Mouse (Mus musculus) forebrain, embryonic 15.5 days (tissue): ENCODE data around the gene Mogs. TPM values are rescaled to one million over a fixed set of nuclear protein-coding genes. Genes with fewer than 3 reads are reported as not detected.

Source experiments
- ATAC-seq: fragments of 200-750 bp; cut with Nextera tagmentation; replicated peaks from 2 replicates; pipeline ENCODE4 v1.8.0; 2017; ENCODE audit warnings: mild to moderate bottlenecking, moderate TSS enrichment, moderate library complexity
- H3K27ac ChIP-seq: fragments of 300-500 bp; sonication (generic); replicated peaks from 2 replicates; pipeline ENCODE4 v1.5.1; 2015; ENCODE audit warnings: mild to moderate bottlenecking, inconsistent platforms
- H3K27me3 ChIP-seq: fragments of 300-500 bp; sonication (generic); 2 replicates; pipeline ENCODE4 v1.6.1; 2015; ENCODE audit warnings: inconsistent platforms
- H3K36me3 ChIP-seq: fragments of 300-500 bp; sonication (generic); 2 replicates; pipeline ENCODE4 v1.6.1; 2015; ENCODE audit warnings: mild to moderate bottlenecking, inconsistent platforms
- H3K4me1 ChIP-seq: fragments of 300-500 bp; sonication (generic); 2 replicates; pipeline ENCODE4 v1.6.1; 2015; ENCODE audit warnings: inconsistent platforms
- H3K4me2 ChIP-seq: fragments of 300-500 bp; sonication (generic); replicated peaks from 2 replicates; pipeline ENCODE4 v1.6.1; 2015; ENCODE audit warnings: mild to moderate bottlenecking, inconsistent platforms
- H3K4me3 ChIP-seq: fragments of 300-500 bp; sonication (generic); 2 replicates; pipeline ENCODE4 v1.5.1; 2015; ENCODE audit warnings: mild to moderate bottlenecking, inconsistent platforms
- H3K9ac ChIP-seq: fragments of 300-500 bp; sonication (generic); replicated peaks from 2 replicates; pipeline ENCODE4 v1.6.1; 2015; ENCODE audit warnings: mild to moderate bottlenecking, inconsistent platforms
- H3K9me3 ChIP-seq: fragments of 300-500 bp; sonication (generic); 2 replicates; pipeline ENCODE4 v1.6.1; 2016; ENCODE audit warnings: inconsistent platforms
- whole genome bisulfite sequencing: fragments of 180-500 bp; shearing (Covaris S2); methylation state at CpG from one replicate; pipeline ENCODE4 v1.1.7; 2015; ENCODE audit warnings: mixed read lengths; 5-methylcytosine and 5-hydroxymethylcytosine counted together
- polyA plus RNA-seq: library from polyadenylated mRNA; unstranded; fragments of >200 nt; fragmentation: Nextera tagmentation; extraction: Ambion mirVana; gene quantifications from 2 replicates; pipeline ENCODE4 v1.2.1, GENCODE M21; 2015

Gene Mogs
- polyA plus RNA-seq, 1 experiment from 2014 or later: 26.7 TPM

- peak; percentile 76 for ATAC-seq
- Histone ChIP-seq H3K27me3 (peaks cover 3% of the 10 kb centered on the region; the same call in 1 of the 2 replicates), H3K9ac (peak overlapping the region; percentile 84), H3K4me2 (peak overlapping the region; percentile 100), H3K36me3 (no peaks in the 10 kb centered on the region), H3K4me1 (peaks cover 26% of the 10 kb centered on the region), H3K27ac (peak overlapping the region; percentile 82), H3K4me3 (peak overlapping the region; percentile 84), H3K9me3 (no peaks in the 10 kb centered on the region)
- WGBS: under 1% methylated on average over 74 of the region's 74 CpGs
Observed at GRCm38 (mm10) chr6:83101688-83102556, 13.4 kb upstream of the Mogs start.

DNA sequence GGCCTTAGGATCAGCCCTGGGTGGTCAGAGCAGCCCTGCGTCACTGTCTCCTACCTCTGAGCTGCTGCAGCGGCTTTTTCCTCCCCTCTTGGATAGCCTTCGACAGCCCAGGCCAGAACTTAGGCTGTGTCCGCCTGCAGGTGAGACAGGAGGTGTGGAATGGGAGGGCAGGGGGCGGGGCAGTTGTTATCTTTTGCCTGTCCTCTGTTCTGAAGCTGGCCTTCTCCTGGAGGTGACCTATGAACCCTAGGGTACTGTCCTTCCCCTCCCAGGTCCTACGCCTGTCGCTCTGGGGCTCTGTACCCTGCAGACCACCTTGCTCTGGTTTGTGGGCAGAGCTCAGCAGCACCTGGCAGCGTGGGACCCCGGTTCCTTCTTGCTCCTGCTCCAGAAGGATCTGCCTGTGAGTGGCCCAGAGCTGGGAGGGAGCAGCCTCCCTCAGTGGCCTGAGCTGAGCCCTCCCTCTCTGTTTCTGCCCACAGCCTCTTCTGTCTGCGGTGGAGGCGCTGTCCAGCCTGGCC, 12.1 kb upstream of the Mogs start:
- H3K36me3 ChIP-seq: no peaks in the 10 kb centered on the region
- 49% methylated on average over 11 of the region's 11 CpGs for WGBS

DNA sequence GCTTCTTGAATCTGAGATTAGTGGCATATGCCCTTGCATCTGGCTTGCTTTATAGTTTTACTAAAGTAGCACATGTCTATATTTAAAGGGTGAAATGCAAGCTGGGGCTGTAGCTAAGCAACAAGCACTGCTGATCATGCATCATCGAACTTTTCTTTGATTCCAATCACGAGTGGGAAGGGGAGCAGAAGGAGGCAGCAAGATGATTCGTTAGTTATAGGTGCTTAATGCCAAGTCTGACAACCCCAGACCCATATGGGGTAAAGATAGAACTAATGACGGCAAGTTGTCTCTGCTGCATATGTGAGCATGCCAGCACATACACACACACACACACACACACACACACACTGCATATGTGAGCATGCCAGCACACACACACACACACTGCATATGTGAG, 11.1 kb upstream of the Mogs start:
- WGBS: 40% methylated on average over 4 of the region's 4 CpGs

More for the DNA sequence above, 12.1 kb upstream of the Mogs start:
- H3K27ac ChIP-seq: 0 out of 2 replicates have a peak overlapping the region, but pooled peaks have one; percentile 0
- peak overlapping the region; percentile 84; the same call in 1 of the 2 replicates for H3K4me3 ChIP-seq
- peak overlapping the region; percentile 84; the same call in 1 of the 2 replicates for H3K9ac ChIP-seq
- no peaks in the 10 kb centered on the region for H3K27me3 ChIP-seq
- peak overlapping the region; percentile 100 for H3K4me2 ChIP-seq
- peaks cover 32% of the 10 kb centered on the region for H3K4me1 ChIP-seq
- no peak for ATAC-seq
- H3K9me3 ChIP-seq: no peaks in the 10 kb centered on the region

DNA sequence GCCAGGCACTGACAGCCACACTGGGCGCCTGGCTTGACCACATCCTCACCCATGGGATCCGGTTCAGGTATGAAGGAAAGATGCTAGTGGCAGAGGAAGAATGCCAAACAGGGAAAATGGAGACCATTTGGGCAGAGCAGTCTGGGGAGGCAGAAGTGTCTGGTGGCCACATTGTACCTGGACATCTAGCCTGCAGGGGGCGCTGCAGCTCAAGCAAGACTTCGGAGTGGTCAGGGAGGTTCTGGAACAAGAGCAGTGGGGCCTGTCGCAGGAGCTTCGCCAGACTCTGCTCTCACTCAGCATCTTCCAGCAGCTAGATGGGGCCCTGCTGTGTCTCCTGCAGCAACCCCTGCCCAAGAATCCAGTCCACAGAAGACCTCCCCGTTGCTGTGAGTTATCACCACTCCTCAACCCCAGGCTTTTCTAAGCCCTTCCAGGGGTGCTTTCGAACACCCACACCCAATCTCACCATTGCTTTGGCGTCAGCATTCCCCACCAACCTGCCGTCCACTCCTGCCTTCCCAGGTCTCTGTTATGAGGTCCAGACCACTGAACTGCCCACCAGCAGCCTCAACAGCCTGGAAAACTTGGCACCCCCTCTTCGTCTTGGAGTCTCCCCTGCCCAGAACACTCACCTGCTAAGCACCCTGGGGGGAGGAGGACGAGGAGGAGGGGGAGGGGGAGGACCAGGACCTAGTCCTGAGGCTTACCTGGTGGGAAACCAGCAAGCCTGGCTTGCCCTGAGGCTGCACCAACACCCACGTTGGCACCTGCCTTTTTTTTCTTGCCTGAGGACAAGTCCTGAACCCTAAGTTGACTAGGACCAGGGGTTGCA, 7.5 kb upstream of the Mogs start:
- no peak for ATAC-seq
- 35% methylated on average over 13 of the region's 13 CpGs for WGBS
- peaks cover 31% of the 10 kb centered on the region for H3K4me1 ChIP-seq

More for the DNA sequence above, 11.1 kb upstream of the Mogs start:
- no peak overlapping the region for H3K4me3 ChIP-seq
- H3K36me3 ChIP-seq: no peaks in the 10 kb centered on the region
- H3K27me3 ChIP-seq: no peaks in the 10 kb centered on the region
- H3K9ac ChIP-seq: no peak overlapping the region
- peaks cover 37% of the 10 kb centered on the region for H3K4me1 ChIP-seq
- no peak overlapping the region for H3K27ac ChIP-seq
- no peaks in the 10 kb centered on the region for H3K9me3 ChIP-seq
- no peak overlapping the region for H3K4me2 ChIP-seq
- peak; percentile 38 for ATAC-seq

GRCm38 (mm10) chr6:83108762-83109668, 6.3 kb upstream of the Mogs start, which contains the start of gene Mrpl53:
Gene Mrpl53 (plus strand): TSS chr6:83109040.
- Histone ChIP-seq H3K4me3 (peak within 1 kb of the TSS; percentile 87), H3K4me1 (peaks cover 22% of the 10 kb centered on the region), H3K9ac (peak within 1 kb of the TSS; percentile 89), H3K9me3 (no peaks in the 10 kb centered on the region), H3K4me2 (peak within 1 kb of the TSS; percentile 83), H3K27me3 (no peaks in the 10 kb centered on the region), H3K27ac (peak within 1 kb of the TSS; percentile 80), H3K36me3 (peaks cover 4% of the 10 kb centered on the region; the same call in 1 of the 2 replicates)
- under 1% methylated on average over 76 of the region's 76 CpGs for whole genome bisulfite sequencing
- peak; percentile 83 for ATAC-seq

More for the DNA sequence above, 7.5 kb upstream of the Mogs start:
- Histone ChIP-seq H3K4me3 (peak overlapping the region; percentile 87), H3K27me3 (no peaks in the 10 kb centered on the region), H3K9ac (no peak overlapping the region), H3K4me2 (peak overlapping the region; percentile 83), H3K36me3 (peaks cover 4% of the 10 kb centered on the region; the same call in 1 of the 2 replicates), H3K27ac (peak overlapping the region; percentile 80; the same call in 1 of the 2 replicates), H3K9me3 (no peaks in the 10 kb centered on the region)

GRCm38 (mm10) chr6:83111510-83112136, 3.7 kb upstream of the Mogs start:
- peaks cover 39% of the 10 kb centered on the region for H3K4me1 ChIP-seq
- H3K4me3 ChIP-seq: no peak overlapping the region
- peaks cover 4% of the 10 kb centered on the region; the same call in 1 of the 2 replicates for H3K36me3 ChIP-seq
- no peak overlapping the region for H3K4me2 ChIP-seq
- no peak overlapping the region for H3K9ac ChIP-seq
- H3K9me3 ChIP-seq: no peaks in the 10 kb centered on the region
- no peaks in the 10 kb centered on the region for H3K27me3 ChIP-seq
- 97% methylated on average over 4 of the region's 4 CpGs for WGBS
- no peak overlapping the region for H3K27ac ChIP-seq
- ATAC-seq: no peak

DNA sequence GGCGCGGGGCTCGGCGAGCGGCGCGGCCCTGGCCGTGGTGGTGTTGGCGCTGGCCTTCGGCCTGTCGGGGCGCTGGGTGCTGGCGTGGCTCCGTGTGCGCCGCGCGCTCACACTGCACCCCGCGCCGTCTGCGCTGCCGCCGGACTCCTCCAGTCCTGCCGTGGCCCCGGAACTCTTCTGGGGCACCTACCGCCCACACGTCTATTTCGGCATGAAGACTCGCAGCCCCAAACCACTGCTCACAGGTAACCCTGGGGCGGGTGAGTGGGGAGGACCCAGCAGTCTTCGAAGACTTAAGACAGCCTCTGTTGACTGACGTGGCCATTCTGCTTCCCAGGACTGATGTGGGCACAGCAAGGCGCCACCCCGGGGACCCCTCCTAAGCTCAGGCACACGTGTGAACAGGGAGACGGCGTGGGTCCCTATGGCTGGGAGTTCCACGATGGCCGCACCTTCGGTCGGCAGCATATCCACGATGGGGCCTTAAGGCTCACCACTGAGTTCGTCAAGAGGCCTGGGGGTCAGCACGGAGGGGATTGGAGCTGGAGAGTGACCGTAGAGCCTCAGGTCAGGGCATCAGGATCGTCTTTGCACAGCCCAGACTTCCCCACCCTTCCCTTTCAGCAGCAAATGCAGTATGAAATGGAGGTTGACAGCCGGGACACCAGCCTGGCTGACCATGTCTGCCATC, 531 bp downstream of the Mogs start:
- Histone ChIP-seq H3K4me3 (peak overlapping the region; percentile 77), H3K27ac (peak overlapping the region; percentile 79), H3K36me3 (peaks cover 26% of the 10 kb centered on the region; the same call in 1 of the 2 replicates), H3K4me2 (peak overlapping the region; percentile 97), H3K4me1 (peaks cover 44% of the 10 kb centered on the region), H3K27me3 (no peaks in the 10 kb centered on the region), H3K9ac (peak overlapping the region; percentile 81), H3K9me3 (no peaks in the 10 kb centered on the region)
- peak; percentile 62 for ATAC-seq
- 1% methylated on average over 47 of the region's 48 CpGs for WGBS

- ATAC-seq: no peak
- peaks cover 44% of the 10 kb centered on the region for H3K4me1 ChIP-seq
- 76% methylated on average over 11 of the region's 11 CpGs for WGBS
- peaks cover 25% of the 10 kb centered on the region; the same call in 1 of the 2 replicates for H3K36me3 ChIP-seq
- H3K27me3 ChIP-seq: no peaks in the 10 kb centered on the region
- peak overlapping the region; percentile 97 for H3K4me2 ChIP-seq
- no peaks in the 10 kb centered on the region for H3K9me3 ChIP-seq
- peak overlapping the region; percentile 81 for H3K9ac ChIP-seq
- peak overlapping the region; percentile 77 for H3K4me3 ChIP-seq
- no peak overlapping the region for H3K27ac ChIP-seq
Observed at GRCm38 (mm10) chr6:83116373-83117164, 1.3 kb downstream of the Mogs start.

DNA sequence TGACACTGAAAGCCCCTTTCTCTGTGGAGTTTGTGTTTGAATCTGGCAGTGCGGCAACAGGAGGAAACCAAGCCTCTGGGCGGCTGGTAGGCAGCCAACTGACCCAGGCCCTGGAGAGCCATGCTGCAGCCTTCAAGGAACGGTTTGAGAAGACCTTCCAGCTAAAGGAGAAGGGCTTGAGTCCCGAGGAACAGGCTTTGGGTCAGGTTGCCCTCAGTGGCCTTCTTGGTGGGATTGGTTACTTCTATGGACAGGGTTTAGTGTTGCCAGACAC, 1.8 kb downstream of the Mogs start:
- H3K9ac ChIP-seq: 0 out of 2 replicates have a peak overlapping the region, but pooled peaks have one; percentile 81

DNA sequence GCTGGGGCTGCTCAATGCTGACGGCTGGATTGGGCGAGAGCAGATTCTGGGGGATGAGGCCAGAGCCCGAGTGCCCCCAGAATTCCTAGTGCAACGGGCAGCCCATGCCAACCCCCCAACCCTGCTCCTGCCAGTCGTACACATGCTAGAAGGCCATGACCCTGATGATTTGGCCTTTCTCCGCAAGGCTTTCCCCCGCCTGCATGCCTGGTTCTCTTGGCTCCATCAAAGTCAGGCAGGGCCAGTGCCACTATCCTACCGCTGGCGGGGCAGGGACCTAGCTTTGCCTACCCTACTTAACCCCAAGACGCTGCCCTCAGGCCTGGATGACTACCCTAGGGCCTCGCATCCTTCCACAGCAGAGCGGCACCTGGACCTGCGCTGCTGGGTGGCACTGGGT, 2.3 kb downstream of the Mogs start:
- Histone ChIP-seq H3K4me3 (no peak overlapping the region), H3K27ac (no peak overlapping the region), H3K9ac (no peak overlapping the region), H3K27me3 (no peaks in the 10 kb centered on the region), H3K9me3 (no peaks in the 10 kb centered on the region), H3K4me2 (no peak overlapping the region), H3K36me3 (peaks cover 25% of the 10 kb centered on the region; the same call in 1 of the 2 replicates), H3K4me1 (peaks cover 51% of the 10 kb centered on the region)
- WGBS: 91% methylated on average over 13 of the region's 13 CpGs
- no peak for ATAC-seq

More for the DNA sequence above, 1.8 kb downstream of the Mogs start:
- H3K27ac ChIP-seq: no peak overlapping the region
- WGBS: 84% methylated on average over 4 of the region's 4 CpGs
- ATAC-seq: no peak
- no peaks in the 10 kb centered on the region for H3K27me3 ChIP-seq
- no peaks in the 10 kb centered on the region for H3K9me3 ChIP-seq
- H3K4me2 ChIP-seq: no peak overlapping the region
- H3K36me3 ChIP-seq: peaks cover 25% of the 10 kb centered on the region; the same call in 1 of the 2 replicates
- H3K4me3 ChIP-seq: no peak overlapping the region
- peaks cover 45% of the 10 kb centered on the region for H3K4me1 ChIP-seq
